Mouse (Mus musculus): ENCODE measurements at regions not wholly inside any gene's neighbourhood (a gene's known extent, or its start where the extent isn't known, plus 50 kb on each side); places are given as distances from the start of the nearest gene placed in this dataset.

DNA sequence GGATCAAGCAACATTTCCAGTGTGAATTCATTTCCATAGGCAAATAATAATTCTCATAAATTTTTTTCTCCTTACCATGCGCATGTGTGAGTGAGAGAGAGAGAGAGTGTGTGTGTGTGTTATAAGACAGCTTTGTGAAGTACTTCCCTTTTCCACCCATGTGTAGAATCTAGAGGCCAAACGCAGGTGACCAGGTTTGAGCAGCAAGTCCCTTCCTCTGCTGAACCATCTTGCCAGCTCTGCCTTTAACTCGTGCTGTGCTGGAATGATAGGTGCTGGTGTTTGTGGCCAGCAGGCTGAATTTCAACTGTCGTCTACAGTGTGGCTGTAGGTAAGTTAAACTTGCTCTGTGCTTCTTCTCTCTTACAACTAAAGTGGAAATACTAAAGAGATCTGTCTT is 277.5 kb downstream of the Cog6 start:
- no peak overlapping the region for H3K9ac ChIP-seq
- WGBS = 72% methylated on average over 4 of the region's 4 CpGs
- H3K4me3 ChIP-seq = no peak overlapping the region
- no peaks in the 10 kb centered on the region for H3K9me3 ChIP-seq
- H3K27me3 ChIP-seq (replicated peaks) = no peaks in the 10 kb centered on the region
- ATAC-seq (replicated peaks) = no peak
- 0 out of 2 replicates have a peak, but pooled peaks cover 5% of the 10 kb centered on the region for H3K4me1 ChIP-seq
- H3K4me2 ChIP-seq = no peak overlapping the region
- H3K27ac ChIP-seq = no peak overlapping the region
- H3K36me3 ChIP-seq (replicated peaks) = no peaks in the 10 kb centered on the region

DNA sequence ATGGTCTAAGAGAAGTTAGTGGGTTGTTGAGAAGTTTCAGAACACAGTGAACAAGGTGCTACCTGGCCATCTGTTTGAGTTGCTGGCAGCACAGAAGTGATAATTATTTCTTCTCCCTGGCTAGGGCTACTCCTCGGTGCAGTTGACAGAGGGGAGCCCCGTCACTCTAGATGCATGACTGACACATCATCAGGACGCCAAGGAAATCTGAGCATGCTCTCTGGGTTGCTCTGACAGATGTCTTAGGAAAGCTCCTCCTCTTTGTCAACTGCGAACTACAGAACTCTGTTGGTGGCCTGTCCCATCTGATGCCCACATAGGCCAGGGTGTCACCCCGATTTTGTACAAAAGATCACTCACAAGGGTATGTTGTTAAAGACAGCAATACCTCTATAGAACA is 278.7 kb downstream of the Cog6 start:
- no peaks in the 10 kb centered on the region for H3K9me3 ChIP-seq
- no peak overlapping the region for H3K4me3 ChIP-seq
- ATAC-seq (replicated peaks) = no peak
- H3K36me3 ChIP-seq (replicated peaks) = no peaks in the 10 kb centered on the region
- no peak overlapping the region for H3K9ac ChIP-seq
- no peak overlapping the region for H3K4me2 ChIP-seq
- H3K27me3 ChIP-seq (replicated peaks) = no peaks in the 10 kb centered on the region
- 59% methylated on average over 5 of the region's 5 CpGs for WGBS
- no peak overlapping the region for H3K27ac ChIP-seq
- 0 out of 2 replicates have a peak, but pooled peaks cover 5% of the 10 kb centered on the region for H3K4me1 ChIP-seq

- H3K4me3 ChIP-seq = no peak overlapping the region
- H3K9ac ChIP-seq = no peak overlapping the region
- no peaks in the 10 kb centered on the region for H3K9me3 ChIP-seq
- no peak overlapping the region for H3K27ac ChIP-seq
- no peaks in the 10 kb centered on the region for H3K27me3 ChIP-seq (replicated peaks)
- H3K36me3 ChIP-seq (replicated peaks) = no peaks in the 10 kb centered on the region
- ATAC-seq (replicated peaks) = no peak
- WGBS = 93% methylated on average over 7 of the region's 7 CpGs
- 0 out of 2 replicates have a peak, but pooled peaks cover 2% of the 10 kb centered on the region for H3K4me1 ChIP-seq
- H3K4me2 ChIP-seq = no peak overlapping the region
Observed at GRCm38 (mm10) chr3:52735939-52736338, 281.1 kb downstream of the Cog6 start.

DNA sequence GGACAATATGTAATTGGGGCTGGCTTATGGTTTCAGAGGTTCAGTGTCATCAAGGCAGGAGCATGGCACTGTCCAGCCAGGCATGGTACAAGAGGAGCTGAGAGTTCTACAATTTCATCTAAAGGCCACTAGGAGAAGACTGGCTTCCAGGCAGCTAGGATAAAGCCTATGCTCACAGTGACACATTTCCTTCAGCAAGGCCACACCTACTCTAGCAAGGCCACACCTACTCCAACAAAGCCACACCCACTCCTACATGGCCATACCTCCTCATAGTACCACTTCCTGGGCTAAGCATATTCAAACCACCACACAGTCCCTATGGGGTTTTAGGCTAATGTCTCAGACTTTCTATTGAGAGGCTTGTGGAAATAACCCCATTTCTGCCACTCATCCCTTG is 285.1 kb downstream of the Cog6 start:
- no peak overlapping the region for H3K4me3 ChIP-seq
- H3K9me3 ChIP-seq = no peaks in the 10 kb centered on the region
- H3K27me3 ChIP-seq (replicated peaks) = no peaks in the 10 kb centered on the region
- no peak overlapping the region for H3K4me2 ChIP-seq
- ATAC-seq (replicated peaks) = no peak
- H3K9ac ChIP-seq = no peak overlapping the region
- H3K4me1 ChIP-seq = no peaks in the 10 kb centered on the region
- H3K36me3 ChIP-seq (replicated peaks) = no peaks in the 10 kb centered on the region
- no peak overlapping the region for H3K27ac ChIP-seq

- Histone ChIP-seq H3K36me3 (replicated peaks) (no peaks in the 10 kb centered on the region), H3K4me2 (no peak overlapping the region), H3K9me3 (no peaks in the 10 kb centered on the region), H3K4me3 (no peak overlapping the region), H3K27ac (no peak overlapping the region), H3K27me3 (replicated peaks) (no peaks in the 10 kb centered on the region), H3K9ac (no peak overlapping the region), H3K4me1 (no peaks in the 10 kb centered on the region)
- no peak for ATAC-seq (replicated peaks)
- WGBS = 80% methylated on average over 3 of the region's 3 CpGs
Observed at GRCm38 (mm10) chr3:52731491-52731890, 285.5 kb downstream of the Cog6 start.

DNA sequence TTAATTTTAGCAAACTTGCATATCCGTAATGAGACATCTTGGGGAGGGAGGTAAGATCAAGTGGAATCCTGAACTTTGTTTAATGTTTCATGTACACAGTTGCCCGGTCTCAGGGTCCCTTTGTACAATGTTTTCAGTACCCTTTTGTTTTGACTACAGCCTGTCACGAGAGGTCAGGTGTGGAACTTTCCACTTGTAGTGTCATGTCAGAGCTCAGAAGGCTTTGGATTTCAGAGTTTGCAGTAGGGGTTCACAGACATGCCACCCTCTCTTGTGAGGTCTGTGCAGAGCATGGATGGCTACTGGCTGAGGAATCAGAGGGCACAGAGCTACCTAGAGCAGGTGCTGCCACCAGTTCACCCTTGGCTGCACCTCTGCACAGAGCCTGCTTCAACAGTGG is 287.3 kb downstream of the Cog6 start:
- Histone ChIP-seq H3K4me3 (no peak overlapping the region), H3K4me1 (no peaks in the 10 kb centered on the region), H3K9me3 (no peaks in the 10 kb centered on the region), H3K36me3 (replicated peaks) (no peaks in the 10 kb centered on the region), H3K9ac (no peak overlapping the region), H3K4me2 (no peak overlapping the region), H3K27ac (no peak overlapping the region), H3K27me3 (replicated peaks) (no peaks in the 10 kb centered on the region)
- WGBS = 85% methylated on average over 3 of the region's 3 CpGs
- no peak for ATAC-seq (replicated peaks)

DNA sequence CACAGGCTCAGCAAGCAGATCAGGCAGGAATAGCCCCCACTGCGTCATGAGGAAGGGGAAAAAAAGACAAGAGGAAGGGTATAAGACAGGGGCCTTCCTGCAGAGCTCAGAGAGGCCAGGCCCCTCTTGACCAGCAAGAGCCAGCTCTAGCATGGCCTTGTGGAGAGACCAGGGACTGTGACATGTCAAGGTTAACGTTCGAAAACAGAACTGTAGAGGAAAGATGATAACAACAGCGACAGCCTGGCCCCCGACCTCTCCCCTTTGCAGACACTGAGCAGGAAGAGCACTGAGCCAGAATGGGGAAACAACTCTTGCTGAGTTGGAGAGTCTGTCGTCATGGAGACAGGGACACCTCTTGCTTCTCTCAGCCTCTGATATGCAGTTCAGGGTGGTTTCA is 288.2 kb downstream of the Cog6 start:
- Histone ChIP-seq H3K27ac (no peak overlapping the region), H3K9ac (no peak overlapping the region), H3K4me2 (no peak overlapping the region), H3K27me3 (replicated peaks) (no peaks in the 10 kb centered on the region), H3K4me3 (no peak overlapping the region), H3K4me1 (no peaks in the 10 kb centered on the region), H3K36me3 (replicated peaks) (no peaks in the 10 kb centered on the region), H3K9me3 (no peaks in the 10 kb centered on the region)
- no peak for ATAC-seq (replicated peaks)
- WGBS = 74% methylated on average over 6 of the region's 6 CpGs

GRCm38 (mm10) chr3:52728426-52728825 is 288.6 kb downstream of the Cog6 start:
- H3K9ac ChIP-seq = no peak overlapping the region
- H3K9me3 ChIP-seq = no peaks in the 10 kb centered on the region
- H3K4me3 ChIP-seq = no peak overlapping the region
- H3K27me3 ChIP-seq (replicated peaks) = no peaks in the 10 kb centered on the region
- no peak overlapping the region for H3K4me2 ChIP-seq
- WGBS = 94% methylated on average over 5 of the region's 5 CpGs
- no peak for ATAC-seq (replicated peaks)
- no peaks in the 10 kb centered on the region for H3K36me3 ChIP-seq (replicated peaks)
- no peak overlapping the region for H3K27ac ChIP-seq
- no peaks in the 10 kb centered on the region for H3K4me1 ChIP-seq

GRCm38 (mm10) chr3:52724354-52724753 is 292.7 kb downstream of the Cog6 start:
- Histone ChIP-seq H3K9ac (no peak overlapping the region), H3K27me3 (replicated peaks) (no peaks in the 10 kb centered on the region), H3K9me3 (no peaks in the 10 kb centered on the region), H3K4me3 (no peak overlapping the region), H3K27ac (no peak overlapping the region), H3K4me2 (no peak overlapping the region), H3K36me3 (replicated peaks) (no peaks in the 10 kb centered on the region), H3K4me1 (no peaks in the 10 kb centered on the region)
- no peak for ATAC-seq (replicated peaks)
- WGBS = 89% methylated on average over 3 of the region's 3 CpGs

DNA sequence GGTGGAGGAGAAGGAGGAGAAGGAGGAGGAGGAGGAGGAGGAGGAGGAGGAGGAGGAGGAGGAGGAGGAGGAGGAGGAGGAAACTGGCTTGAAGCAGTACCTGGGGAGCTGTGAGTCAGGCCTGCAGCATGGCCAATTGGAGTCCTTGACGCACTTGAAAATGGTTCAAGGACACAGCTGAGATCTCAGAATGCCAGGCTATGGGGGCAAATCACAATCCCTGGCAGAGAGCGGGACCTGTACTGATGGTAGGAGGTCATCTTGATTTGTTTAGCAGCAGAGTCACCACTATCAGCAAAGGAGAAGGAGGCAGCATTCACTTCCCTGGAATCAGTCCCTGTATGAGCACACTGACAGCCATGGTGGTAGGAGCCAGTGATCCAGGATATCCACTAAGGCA is 294.1 kb downstream of the Cog6 start:
- H3K27me3 ChIP-seq (replicated peaks) = no peaks in the 10 kb centered on the region
- WGBS = 92% methylated on average over 2 of the region's 2 CpGs
- H3K4me2 ChIP-seq = no peak overlapping the region
- no peaks in the 10 kb centered on the region for H3K36me3 ChIP-seq (replicated peaks)
- no peak overlapping the region for H3K9ac ChIP-seq
- no peak overlapping the region for H3K27ac ChIP-seq
- no peaks in the 10 kb centered on the region for H3K9me3 ChIP-seq
- no peaks in the 10 kb centered on the region for H3K4me1 ChIP-seq
- H3K4me3 ChIP-seq = no peak overlapping the region
- ATAC-seq (replicated peaks) = no peak

DNA sequence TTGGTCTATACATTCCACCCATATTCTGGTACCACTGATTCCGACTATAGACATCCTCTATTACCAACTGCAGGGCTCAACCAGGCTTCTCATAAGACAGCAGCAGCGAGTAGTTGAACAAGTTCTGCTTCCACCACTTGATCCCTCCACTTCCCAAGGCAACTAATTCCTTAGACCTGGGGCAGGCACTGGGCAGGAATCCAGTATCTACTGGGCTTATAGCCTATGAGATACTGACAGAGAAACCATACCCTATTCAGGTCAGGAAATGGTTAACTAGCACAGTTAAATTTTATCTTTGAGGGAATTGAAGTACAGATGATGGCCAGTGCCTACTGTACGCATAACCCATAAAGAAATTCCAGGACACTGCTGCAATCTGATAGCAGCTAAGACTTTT is 297.9 kb downstream of the Cog6 start:
- Histone ChIP-seq H3K27ac (no peak overlapping the region), H3K4me3 (no peak overlapping the region), H3K36me3 (replicated peaks) (no peaks in the 10 kb centered on the region), H3K4me2 (no peak overlapping the region), H3K9me3 (no peaks in the 10 kb centered on the region), H3K27me3 (replicated peaks) (no peaks in the 10 kb centered on the region), H3K4me1 (no peaks in the 10 kb centered on the region), H3K9ac (no peak overlapping the region)
- WGBS = 90% methylated on average over 3 of the region's 3 CpGs
- no peak for ATAC-seq (replicated peaks)

DNA sequence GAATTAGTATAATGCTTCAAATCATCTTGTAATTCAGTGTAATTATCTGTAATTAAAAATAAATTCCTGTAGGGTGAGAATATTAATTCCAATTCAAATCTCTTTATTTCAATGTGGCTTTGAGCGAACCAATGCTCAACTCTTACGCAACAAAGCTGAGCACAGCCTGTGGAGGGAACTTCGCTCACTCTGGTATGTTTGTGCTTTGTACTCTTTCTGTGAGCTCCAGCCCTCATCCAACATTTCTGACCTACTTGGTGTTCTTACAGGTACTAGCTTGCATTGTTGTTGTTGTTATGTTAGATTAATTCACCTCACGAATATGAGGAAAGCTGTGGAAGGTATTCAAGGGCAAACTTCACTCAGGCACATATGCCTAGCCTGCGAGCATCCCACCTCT is 299.7 kb downstream of the Cog6 start:
- H3K4me2 ChIP-seq = no peak overlapping the region
- no peaks in the 10 kb centered on the region for H3K36me3 ChIP-seq (replicated peaks)
- H3K4me3 ChIP-seq = no peak overlapping the region
- WGBS = 93% methylated on average over 5 of the region's 5 CpGs
- no peak for ATAC-seq (replicated peaks)
- H3K9me3 ChIP-seq = no peaks in the 10 kb centered on the region
- H3K9ac ChIP-seq = no peak overlapping the region
- no peaks in the 10 kb centered on the region for H3K4me1 ChIP-seq
- H3K27ac ChIP-seq = no peak overlapping the region
- H3K27me3 ChIP-seq (replicated peaks) = no peaks in the 10 kb centered on the region

GRCm38 (mm10) chr3:52712151-52712550 is 304.9 kb downstream of the Cog6 start:
- Histone ChIP-seq H3K4me1 (no peaks in the 10 kb centered on the region), H3K9ac (no peak overlapping the region), H3K36me3 (replicated peaks) (no peaks in the 10 kb centered on the region), H3K27ac (no peak overlapping the region), H3K4me3 (no peak overlapping the region), H3K27me3 (replicated peaks) (no peaks in the 10 kb centered on the region), H3K4me2 (no peak overlapping the region), H3K9me3 (no peaks in the 10 kb centered on the region)
- 92% methylated on average over 5 of the region's 5 CpGs for WGBS
- no peak for ATAC-seq (replicated peaks)

- Histone ChIP-seq H3K9me3 (no peaks in the 10 kb centered on the region), H3K27ac (no peak overlapping the region), H3K9ac (no peak overlapping the region), H3K4me1 (no peaks in the 10 kb centered on the region), H3K4me3 (no peak overlapping the region), H3K27me3 (replicated peaks) (no peaks in the 10 kb centered on the region), H3K4me2 (no peak overlapping the region), H3K36me3 (replicated peaks) (no peaks in the 10 kb centered on the region)
- no peak for ATAC-seq (replicated peaks)
- WGBS = 67% methylated on average over 9 of the region's 9 CpGs
Observed at GRCm38 (mm10) chr3:52711133-52711532, 305.9 kb downstream of the Cog6 start.

Data from midbrain, embryonic 15.5 days (tissue).